Mouse (Mus musculus): ENCODE data around the gene Scarb1.

Gene Scarb1

DNA sequence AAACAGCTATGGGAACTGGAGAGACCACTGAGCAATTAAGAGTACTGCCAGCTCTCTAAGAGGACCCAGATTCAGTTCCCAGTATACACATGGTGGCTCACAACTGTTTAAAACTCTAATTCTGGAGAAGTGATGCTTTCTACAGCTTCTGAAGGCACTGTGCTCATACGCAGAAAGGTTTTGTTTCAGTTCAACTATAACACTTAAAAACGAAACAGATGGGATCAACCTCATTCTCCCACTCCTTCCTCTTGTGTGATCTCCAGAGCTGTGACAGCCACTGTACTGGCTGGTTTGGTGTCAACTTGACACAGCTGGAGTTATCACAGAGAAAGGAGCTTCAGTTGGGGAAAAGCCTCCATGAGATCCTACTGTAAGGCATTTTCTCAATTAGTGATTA, 35.0 kb upstream of the Scarb1 start:
- TF ChIP-seq GATA4 (IDR thresholded peaks at IDR 0.05; ENCODE audit: insufficient replicate concordance, low read length): no peak

DNA sequence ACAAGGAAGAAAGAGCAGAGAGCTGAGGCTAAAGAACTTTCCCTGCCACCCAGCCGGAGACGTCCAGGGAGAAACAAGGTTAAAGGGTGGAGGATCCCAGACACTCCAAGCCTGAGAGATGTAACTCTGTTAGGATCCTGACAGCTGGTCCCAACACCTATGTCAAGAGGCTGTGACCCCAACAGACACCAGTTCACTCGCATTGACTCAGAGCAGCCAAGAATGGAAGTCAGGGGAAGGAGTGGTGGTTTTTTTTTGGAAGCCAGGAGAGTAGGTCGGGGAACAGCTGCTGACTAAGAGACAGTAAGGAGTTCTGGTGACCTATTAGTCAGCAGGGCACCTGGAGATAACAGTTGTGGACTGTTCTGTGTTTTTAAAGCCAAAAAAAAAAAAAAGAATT, 31.1 kb upstream of the Scarb1 start:
- no peak for TF ChIP-seq GATA4 (IDR thresholded peaks at IDR 0.05; ENCODE audit: insufficient replicate concordance, low read length)

DNA sequence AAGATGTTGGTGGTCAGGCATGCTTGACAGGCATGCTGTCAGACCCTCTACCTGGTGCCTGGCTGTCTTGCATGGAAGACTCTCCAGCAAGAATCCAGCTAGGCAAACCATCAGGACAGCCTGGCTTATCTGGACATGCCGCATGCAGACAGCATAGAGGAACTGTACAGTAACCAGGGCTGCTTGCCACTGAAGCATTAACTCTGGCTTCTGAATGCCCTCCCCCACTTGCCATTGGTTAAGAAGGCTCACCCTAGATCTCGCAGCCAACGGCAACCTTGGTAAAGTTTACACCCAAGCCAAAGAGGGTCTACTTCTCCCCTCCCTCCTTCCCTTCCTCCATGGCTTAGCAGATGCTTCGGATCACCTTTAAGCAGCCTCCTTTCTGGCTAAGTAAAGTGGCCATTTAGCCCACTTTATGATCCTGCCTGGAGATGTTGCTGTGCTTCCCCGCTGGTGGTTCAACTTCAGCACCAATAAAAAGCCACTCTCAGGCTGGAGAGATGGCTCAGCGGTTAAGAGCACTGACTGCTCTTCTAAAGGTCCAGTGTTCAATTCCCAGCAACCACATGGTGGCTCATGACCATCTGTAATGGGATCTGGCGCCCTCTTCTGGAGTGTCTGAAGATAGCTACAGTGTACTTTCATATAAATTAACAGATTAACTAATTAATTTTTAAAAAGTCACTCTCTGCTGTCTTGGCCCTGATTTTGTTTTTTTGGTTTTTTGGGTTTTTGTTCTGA, 30.2 kb upstream of the Scarb1 start:
- no peak for TF ChIP-seq GATA4 (IDR thresholded peaks at IDR 0.05; ENCODE audit: insufficient replicate concordance, low read length)

DNA sequence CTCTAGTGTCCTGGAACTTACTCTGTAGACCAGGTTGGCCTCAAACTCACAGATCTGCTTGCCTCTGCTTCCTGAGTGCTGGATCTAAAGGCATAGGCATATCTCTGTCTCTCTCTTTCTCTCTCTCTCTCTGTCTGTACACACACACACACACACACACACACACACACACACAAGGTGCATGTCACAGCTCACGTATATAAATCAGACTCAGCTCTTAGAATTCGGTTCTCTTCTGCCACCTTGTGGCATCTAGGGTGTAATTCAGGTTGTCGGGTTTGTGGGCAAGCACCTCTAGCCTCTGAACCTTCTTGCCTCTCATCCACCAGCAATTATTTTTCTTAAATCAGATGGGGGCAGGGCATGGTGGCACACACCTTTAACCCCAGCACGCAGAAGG, 27.7 kb upstream of the Scarb1 start:
- no peak for TF ChIP-seq GATA4 (IDR thresholded peaks at IDR 0.05; ENCODE audit: insufficient replicate concordance, low read length)

- no peak for TF ChIP-seq GATA4 (IDR thresholded peaks at IDR 0.05; ENCODE audit: insufficient replicate concordance, low read length)
Observed at GRCm38 (mm10) chr5:125368156-125368555, 27.3 kb upstream of the Scarb1 start.

DNA sequence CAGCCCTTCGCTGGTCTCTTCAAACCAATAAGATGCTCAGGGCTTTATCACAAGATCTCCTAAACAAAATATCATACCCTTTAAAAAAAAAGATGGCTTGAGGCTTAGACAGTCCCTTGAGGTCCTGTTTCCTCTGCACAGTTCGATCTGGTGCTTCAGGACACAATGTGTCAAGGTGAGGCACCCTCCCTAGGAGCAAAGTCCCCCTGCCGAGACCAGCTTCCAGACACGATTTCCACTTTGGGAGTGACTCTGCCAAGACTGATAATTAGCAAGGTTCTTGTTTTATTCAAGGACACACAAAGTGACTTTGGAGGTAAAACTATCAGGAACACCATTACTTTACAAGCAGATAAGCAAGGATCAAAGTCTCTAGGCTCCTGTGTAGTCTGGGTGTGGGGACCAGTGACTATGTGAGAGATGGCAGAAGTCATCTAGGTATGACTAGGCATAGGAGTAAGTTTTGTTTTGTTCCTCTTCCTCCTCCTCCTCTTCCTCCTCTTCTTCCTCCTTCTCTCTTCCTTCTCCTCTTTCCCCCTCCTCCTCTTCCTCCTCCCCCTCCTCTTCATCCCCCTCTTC, 24.0 kb upstream of the Scarb1 start:
- TF ChIP-seq GATA4 (IDR thresholded peaks at IDR 0.05; ENCODE audit: insufficient replicate concordance, low read length): no peak

GRCm38 (mm10) chr5:125363894-125364293, 23.0 kb upstream of the Scarb1 start:
- no peak for TF ChIP-seq GATA4 (IDR thresholded peaks at IDR 0.05; ENCODE audit: insufficient replicate concordance, low read length)

DNA sequence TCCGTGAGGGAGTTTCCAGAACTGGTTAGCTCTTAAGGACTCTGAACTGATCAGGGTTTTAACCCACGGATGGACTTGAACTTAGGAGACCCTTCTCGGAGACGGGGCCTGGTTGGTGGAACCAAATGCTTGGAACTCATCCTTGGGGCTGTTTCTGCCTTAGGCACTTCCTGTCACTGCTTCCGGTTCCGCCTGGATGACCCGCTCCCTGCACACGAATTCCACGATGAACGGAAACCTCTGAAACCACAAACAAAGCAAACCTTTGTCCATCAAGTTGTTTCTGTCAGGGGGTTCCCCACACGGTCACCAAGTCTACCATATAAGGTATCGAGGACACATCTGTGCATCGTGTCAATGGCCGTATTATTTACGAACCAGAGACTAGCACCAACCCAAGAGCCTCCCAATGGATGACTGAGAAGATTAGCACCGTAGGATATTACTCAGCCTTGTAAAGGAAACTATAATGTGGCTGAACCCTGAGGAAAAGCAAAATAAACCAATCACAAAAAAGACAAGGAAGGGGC, 20.2 kb upstream of the Scarb1 start:
- no peak for TF ChIP-seq GATA4 (IDR thresholded peaks at IDR 0.05; ENCODE audit: insufficient replicate concordance, low read length)

- TF ChIP-seq GATA4 (IDR thresholded peaks at IDR 0.05; ENCODE audit: insufficient replicate concordance, low read length): no peak
Observed at GRCm38 (mm10) chr5:125360566-125360965, 19.7 kb upstream of the Scarb1 start.

GRCm38 (mm10) chr5:125358270-125358608, 17.3 kb upstream of the Scarb1 start:
- TF ChIP-seq GATA4 (IDR thresholded peaks at IDR 0.05; ENCODE audit: insufficient replicate concordance, low read length): no peak

DNA sequence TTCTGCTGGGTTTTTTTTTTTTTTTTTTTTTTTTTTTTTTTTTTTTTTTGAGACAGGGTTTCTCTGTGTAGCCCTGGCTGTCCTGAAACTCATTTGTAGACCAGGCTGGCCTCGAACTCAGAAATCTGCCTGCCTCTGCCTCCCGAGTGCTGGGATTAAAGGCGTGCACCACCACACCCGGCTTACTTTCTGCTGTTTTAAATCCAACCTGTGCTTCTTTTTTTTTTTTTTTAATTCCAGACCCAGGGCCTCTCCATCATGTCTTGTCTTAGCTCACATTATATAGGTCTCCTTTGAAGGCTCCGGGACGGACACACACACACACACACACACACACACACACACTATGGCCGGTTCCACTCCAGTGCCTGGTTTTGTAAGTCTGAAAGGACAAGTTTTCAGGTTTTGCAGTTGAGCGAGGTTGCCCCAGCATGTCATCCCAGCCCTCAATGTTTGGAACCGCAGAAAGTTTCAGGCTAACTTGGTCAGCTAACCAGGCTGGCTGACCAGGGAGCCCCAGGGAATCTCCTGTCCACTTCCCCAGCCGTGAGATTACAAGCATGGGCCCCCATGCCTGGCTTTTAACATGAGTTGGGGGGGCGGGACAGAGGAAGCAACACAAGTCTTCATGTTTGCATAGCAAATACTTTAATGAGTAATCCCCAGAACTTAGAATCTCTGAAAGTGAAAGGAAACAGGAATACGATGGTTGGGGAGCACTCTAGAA, 16.8 kb upstream of the Scarb1 start:
- no peak for TF ChIP-seq GATA4 (IDR thresholded peaks at IDR 0.05; ENCODE audit: insufficient replicate concordance, low read length)

DNA sequence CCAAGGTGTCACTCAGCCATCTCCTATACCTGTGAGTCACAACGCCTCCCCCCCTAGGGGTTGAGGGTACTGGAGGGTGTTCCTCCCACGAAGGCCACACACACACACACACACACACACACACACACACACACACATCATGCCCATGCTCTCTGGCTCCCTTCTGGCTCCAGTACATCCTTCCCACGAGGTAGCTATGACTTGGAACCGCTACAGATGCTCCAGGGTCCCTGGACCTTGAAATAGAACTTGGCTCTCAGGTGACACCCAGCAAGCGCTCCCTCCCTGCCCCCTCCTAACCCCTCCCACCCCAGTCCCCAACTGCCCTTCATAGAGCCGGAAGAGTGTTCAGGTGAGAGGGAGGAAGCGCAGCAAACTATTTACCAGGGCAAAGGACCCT, 14.8 kb upstream of the Scarb1 start:
- TF ChIP-seq GATA4 (IDR thresholded peaks at IDR 0.05; ENCODE audit: insufficient replicate concordance, low read length): no peak

- no peak for TF ChIP-seq GATA4 (IDR thresholded peaks at IDR 0.05; ENCODE audit: insufficient replicate concordance, low read length)
Observed at GRCm38 (mm10) chr5:125354885-125355492, 14.1 kb upstream of the Scarb1 start.

- no peak for TF ChIP-seq GATA4 (IDR thresholded peaks at IDR 0.05; ENCODE audit: insufficient replicate concordance, low read length)
Observed at GRCm38 (mm10) chr5:125352781-125353294, 11.9 kb upstream of the Scarb1 start.

GRCm38 (mm10) chr5:125351939-125352338, 11.0 kb upstream of the Scarb1 start:
- TF ChIP-seq GATA4 (IDR thresholded peaks at IDR 0.05; ENCODE audit: insufficient replicate concordance, low read length): no peak

Data from liver, adult (tissue).